Mouse (Mus musculus): ENCODE measurements around the gene Thsd7a.

- TF ChIP-seq POLR2A (IDR thresholded peaks at IDR 0.05; ENCODE audit: insufficient read depth, low read length) (no peak), CTCF (IDR thresholded peaks at IDR 0.05; ENCODE audit: low read depth, low read length) (no peak), EP300 (IDR thresholded peaks at IDR 0.05; ENCODE audit: insufficient read depth, low read depth, low read length) (no peak)
These were observed 441.7 kb downstream of the Thsd7a start for GRCm38 (mm10) chr6:12307502-12307901.

Measured in ES-Bruce4 (cell line).